Mouse (Mus musculus) intestine, embryonic 15.5 days (tissue): ENCODE data around the gene C2cd2. TPM values are rescaled to one million over a fixed set of nuclear protein-coding genes. Genes with fewer than 3 reads are reported as not detected.

ENCODE experiments used
- ATAC-seq: fragments of 200-750 bp; cut with Nextera tagmentation; 2 replicates; pipeline ENCODE4 v1.8.0; 2017; ENCODE audit warnings: moderate TSS enrichment, moderate library complexity
- H3K27ac ChIP-seq: fragments of 300-500 bp; sonication (generic); 2 replicates; pipeline ENCODE4 v1.5.1; 2015; ENCODE audit warnings: mild to moderate bottlenecking, inconsistent platforms
- H3K27me3 ChIP-seq: fragments of 300-500 bp; sonication (generic); replicated peaks from 2 replicates; pipeline ENCODE4 v1.6.1; 2015; ENCODE audit warnings: inconsistent platforms
- H3K36me3 ChIP-seq: fragments of 300-500 bp; sonication (generic); 2 replicates; pipeline ENCODE4 v1.6.1; 2015; ENCODE audit warnings: inconsistent platforms
- H3K4me1 ChIP-seq: fragments of 300-500 bp; sonication (generic); replicated peaks from 2 replicates; pipeline ENCODE4 v1.6.1; 2015; ENCODE audit warnings: inconsistent platforms
- H3K4me2 ChIP-seq: fragments of 300-500 bp; sonication (generic); replicated peaks from 2 replicates; pipeline ENCODE4 v1.6.1; 2015; ENCODE audit warnings: mild to moderate bottlenecking, inconsistent platforms
- H3K4me3 ChIP-seq: fragments of 300-500 bp; sonication (generic); replicated peaks from 2 replicates; pipeline ENCODE4 v1.5.1; 2015; ENCODE audit warnings: inconsistent platforms
- H3K9ac ChIP-seq: fragments of 300-500 bp; sonication (generic); 2 replicates; pipeline ENCODE4 v1.6.1; 2015; ENCODE audit warnings: inconsistent platforms
- H3K9me3 ChIP-seq: fragments of 300-500 bp; sonication (generic); 2 replicates; pipeline ENCODE4 v1.6.1; 2016; ENCODE audit warnings: inconsistent platforms
- WGBS: fragments of 180-500 bp; shearing (Covaris S2); methylation state at CpG from one replicate; pipeline ENCODE4 v1.1.7; 2015; 5-methylcytosine and 5-hydroxymethylcytosine counted together
- polyA plus RNA-seq: library from polyadenylated mRNA; unstranded; fragments of >200 nt; fragmentation: Nextera tagmentation; extraction: Ambion mirVana; gene quantifications from 2 replicates; pipeline ENCODE4 v1.2.1, GENCODE M21; 2015

C2cd2 gene
- polyA plus RNA-seq, 1 experiment from 2014 or later, result 15.8 TPM

GRCm38 (mm10) chr16:97907496-97907895 is 54.9 kb downstream of the C2cd2 start:
- Histone ChIP-seq H3K4me3 (no peak overlapping the region), H3K9me3 (no peaks in the 10 kb centered on the region), H3K27me3 (no peaks in the 10 kb centered on the region), H3K9ac (no peak overlapping the region), H3K36me3 (no peaks in the 10 kb centered on the region), H3K4me2 (no peak overlapping the region), H3K27ac (no peak overlapping the region), H3K4me1 (no peaks in the 10 kb centered on the region)
- 88% methylated on average over 6 of the region's 6 CpGs for WGBS
- no peak for ATAC-seq

GRCm38 (mm10) chr16:97906337-97906736 is 56.1 kb downstream of the C2cd2 start:
- Histone ChIP-seq H3K4me1 (no peaks in the 10 kb centered on the region), H3K4me3 (no peak overlapping the region), H3K9ac (no peak overlapping the region), H3K9me3 (no peaks in the 10 kb centered on the region), H3K27me3 (no peaks in the 10 kb centered on the region), H3K4me2 (no peak overlapping the region), H3K36me3 (no peaks in the 10 kb centered on the region), H3K27ac (no peak overlapping the region)
- ATAC-seq, result no peak

- no peak overlapping the region for H3K9ac ChIP-seq
- no peak overlapping the region for H3K4me2 ChIP-seq
- no peaks in the 10 kb centered on the region for H3K9me3 ChIP-seq
- 73% methylated on average over 2 of the region's 2 CpGs for WGBS
- no peaks in the 10 kb centered on the region for H3K36me3 ChIP-seq
- no peaks in the 10 kb centered on the region for H3K27me3 ChIP-seq
- H3K27ac ChIP-seq, result no peak overlapping the region
- H3K4me1 ChIP-seq, result no peaks in the 10 kb centered on the region
- no peak overlapping the region for H3K4me3 ChIP-seq
- ATAC-seq, result no peak
Measured at GRCm38 (mm10) chr16:97905449-97905991, 56.9 kb downstream of the C2cd2 start.

- Histone ChIP-seq H3K4me3 (no peak overlapping the region), H3K4me2 (no peak overlapping the region), H3K4me1 (no peaks in the 10 kb centered on the region), H3K9me3 (no peaks in the 10 kb centered on the region), H3K27me3 (no peaks in the 10 kb centered on the region), H3K27ac (no peak overlapping the region), H3K9ac (no peak overlapping the region), H3K36me3 (no peaks in the 10 kb centered on the region)
- no peak for ATAC-seq
- WGBS, result 69% methylated on average over 3 of the region's 3 CpGs
Measured at GRCm38 (mm10) chr16:97904035-97904434, 58.4 kb downstream of the C2cd2 start.

GRCm38 (mm10) chr16:97897346-97898024 is 64.9 kb downstream of the C2cd2 start:
- Histone ChIP-seq H3K4me2 (no peak overlapping the region), H3K36me3 (no peaks in the 10 kb centered on the region), H3K9me3 (no peaks in the 10 kb centered on the region), H3K4me1 (no peaks in the 10 kb centered on the region), H3K9ac (no peak overlapping the region), H3K27me3 (no peaks in the 10 kb centered on the region), H3K4me3 (no peak overlapping the region), H3K27ac (no peak overlapping the region)
- ATAC-seq, result no peak
- 51% methylated on average over 5 of the region's 5 CpGs for WGBS

- ATAC-seq, result no peak
- no peak overlapping the region for H3K9ac ChIP-seq
- H3K27me3 ChIP-seq, result no peaks in the 10 kb centered on the region
- no peaks in the 10 kb centered on the region; the same call in 1 of the 2 replicates for H3K36me3 ChIP-seq
- H3K27ac ChIP-seq, result no peak overlapping the region
- H3K4me2 ChIP-seq, result no peak overlapping the region
- H3K4me3 ChIP-seq, result no peak overlapping the region
- H3K9me3 ChIP-seq, result no peaks in the 10 kb centered on the region
- no peaks in the 10 kb centered on the region for H3K4me1 ChIP-seq
Measured at GRCm38 (mm10) chr16:97887762-97888161, 74.6 kb downstream of the C2cd2 start.

GRCm38 (mm10) chr16:97883696-97884095 is 78.7 kb downstream of the C2cd2 start:
- Histone ChIP-seq H3K9me3 (no peaks in the 10 kb centered on the region), H3K27ac (no peak overlapping the region), H3K27me3 (no peaks in the 10 kb centered on the region), H3K4me1 (no peaks in the 10 kb centered on the region), H3K36me3 (no peaks in the 10 kb centered on the region), H3K9ac (no peak overlapping the region), H3K4me3 (no peak overlapping the region), H3K4me2 (no peak overlapping the region)
- no peak for ATAC-seq
- 86% methylated on average over 1 of the region's 1 CpGs for whole genome bisulfite sequencing

- Histone ChIP-seq H3K4me1 (no peaks in the 10 kb centered on the region), H3K4me3 (no peak overlapping the region), H3K4me2 (no peak overlapping the region), H3K27ac (no peak overlapping the region), H3K36me3 (no peaks in the 10 kb centered on the region), H3K27me3 (no peaks in the 10 kb centered on the region), H3K9me3 (no peaks in the 10 kb centered on the region), H3K9ac (no peak overlapping the region)
- no peak for ATAC-seq
Measured at GRCm38 (mm10) chr16:97882891-97883290, 79.5 kb downstream of the C2cd2 start.

- Histone ChIP-seq H3K9ac (no peak overlapping the region), H3K4me2 (no peak overlapping the region), H3K27me3 (no peaks in the 10 kb centered on the region), H3K36me3 (peaks cover 3% of the 10 kb centered on the region; the same call in 1 of the 2 replicates), H3K9me3 (no peaks in the 10 kb centered on the region), H3K4me1 (no peaks in the 10 kb centered on the region), H3K4me3 (no peak overlapping the region), H3K27ac (no peak overlapping the region)
- WGBS, result 92% methylated on average over 1 of the region's 1 CpGs
- ATAC-seq, result no peak
Measured at GRCm38 (mm10) chr16:97879134-97879533, 83.3 kb downstream of the C2cd2 start.

- Histone ChIP-seq H3K36me3 (peaks cover 10% of the 10 kb centered on the region; the same call in 1 of the 2 replicates), H3K9ac (no peak overlapping the region), H3K4me3 (no peak overlapping the region), H3K4me2 (no peak overlapping the region), H3K27me3 (no peaks in the 10 kb centered on the region), H3K27ac (no peak overlapping the region), H3K9me3 (no peaks in the 10 kb centered on the region), H3K4me1 (no peaks in the 10 kb centered on the region)
- WGBS, result 86% methylated on average over 3 of the region's 3 CpGs
- ATAC-seq, result no peak
Measured at GRCm38 (mm10) chr16:97877502-97877901, 84.9 kb downstream of the C2cd2 start.

GRCm38 (mm10) chr16:97875101-97875500 is 87.3 kb downstream of the C2cd2 start:
- H3K9me3 ChIP-seq, result no peaks in the 10 kb centered on the region
- H3K4me3 ChIP-seq, result no peak overlapping the region
- H3K27me3 ChIP-seq, result no peaks in the 10 kb centered on the region
- H3K36me3 ChIP-seq, result peaks cover 10% of the 10 kb centered on the region; the same call in 1 of the 2 replicates
- no peak overlapping the region for H3K27ac ChIP-seq
- no peak overlapping the region for H3K9ac ChIP-seq
- WGBS, result 92% methylated on average over 4 of the region's 4 CpGs
- ATAC-seq, result no peak
- no peaks in the 10 kb centered on the region for H3K4me1 ChIP-seq
- no peak overlapping the region for H3K4me2 ChIP-seq

GRCm38 (mm10) chr16:97874376-97874775 is 88.0 kb downstream of the C2cd2 start:
- Histone ChIP-seq H3K4me1 (no peaks in the 10 kb centered on the region), H3K4me3 (no peak overlapping the region), H3K4me2 (no peak overlapping the region), H3K36me3 (peaks cover 10% of the 10 kb centered on the region; the same call in 1 of the 2 replicates), H3K9me3 (no peaks in the 10 kb centered on the region), H3K27me3 (no peaks in the 10 kb centered on the region), H3K9ac (no peak overlapping the region), H3K27ac (no peak overlapping the region)
- no peak for ATAC-seq
- WGBS, result 62% methylated on average over 1 of the region's 1 CpGs

GRCm38 (mm10) chr16:97872657-97873056 is 89.7 kb downstream of the C2cd2 start:
- no peaks in the 10 kb centered on the region for H3K4me1 ChIP-seq
- no peak overlapping the region for H3K4me3 ChIP-seq
- H3K4me2 ChIP-seq, result no peak overlapping the region
- H3K27ac ChIP-seq, result no peak overlapping the region
- H3K36me3 ChIP-seq, result peaks cover 13% of the 10 kb centered on the region; the same call in 1 of the 2 replicates
- 91% methylated on average over 5 of the region's 5 CpGs for WGBS
- no peaks in the 10 kb centered on the region for H3K27me3 ChIP-seq
- no peaks in the 10 kb centered on the region for H3K9me3 ChIP-seq
- no peak for ATAC-seq
- no peak overlapping the region for H3K9ac ChIP-seq
